Mouse (Mus musculus): ENCODE results near the gene Bysl.

- TF ChIP-seq POLR2A (IDR thresholded peaks at IDR 0.05; ENCODE audit: insufficient read depth, low read depth, low read length) (no peak), EP300 (IDR thresholded peaks at IDR 0.05; ENCODE audit: insufficient read depth, low read depth, low read length) (no peak)
Measured at GRCm38 (mm10) chr17:47622912-47623554, 11.7 kb upstream of the Bysl start.
